Mouse (Mus musculus) small intestine, adult 2 months (tissue): ENCODE measurements around the gene Tmem62.

Source experiments
- CTCF ChIP-seq: fragments of 200-500 bp; IDR thresholded peaks from 2 replicates; pipeline ENCODE4 v1.5.1; 2012; ENCODE audit warnings: low read depth, mild to moderate bottlenecking, control low read depth, inconsistent platforms, low read length, moderate library complexity, mixed read lengths; ENCODE audit not compliant: insufficient replicate concordance, insufficient read length; ENCODE audit errors: extremely low read depth
- POLR2A ChIP-seq: fragments of 200-500 bp; IDR thresholded peaks from 2 replicates; pipeline ENCODE4 v1.6.1; 2012; ENCODE audit warnings: low read depth, mild to moderate bottlenecking, control low read depth, inconsistent platforms, low read length, moderate library complexity

DNA sequence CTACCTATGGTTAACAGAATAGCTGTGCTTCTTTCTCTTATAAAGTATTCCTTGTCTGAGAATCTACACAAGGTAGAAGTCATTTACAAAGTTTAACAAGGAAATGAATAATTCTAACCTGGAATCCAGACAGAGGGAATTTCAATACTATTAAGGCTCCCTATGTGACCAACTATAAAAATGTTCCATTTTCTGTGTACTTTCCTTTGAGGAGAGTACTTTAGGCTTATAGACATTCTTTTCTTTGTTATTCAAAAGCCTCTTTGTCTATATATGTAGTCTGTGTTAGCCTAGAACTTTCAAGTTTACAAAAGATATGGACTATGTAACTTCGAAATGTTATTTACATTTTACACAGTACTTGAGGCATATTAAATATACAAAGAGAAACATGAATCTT is 16.6 kb upstream of the Tmem62 start:
- no peak for TF ChIP-seq CTCF
- TF ChIP-seq POLR2A, result no peak
